Mouse (Mus musculus): ENCODE results near the gene Mpg. TPM values are rescaled to one million over a fixed set of nuclear protein-coding genes. Genes with fewer than 3 reads are reported as not detected.

Gene Mpg
- polyA plus RNA-seq, 1 experiment from 2014 or later, result 39.8 TPM

GRCm38 (mm10) chr11:32218501-32219050 is 7.7 kb upstream of the Mpg start:
- 65% methylated on average over 6 of the region's 6 CpGs for WGBS
- ATAC-seq (ENCODE audit: low FRiP score, low TSS enrichment), result no peak
- H3K27ac ChIP-seq (ENCODE audit: low read depth, low read length), result no peak overlapping the region
- no peaks in the 10 kb centered on the region for H3K27me3 ChIP-seq (ENCODE audit: control insufficient read depth, insufficient read depth, low read length)
- no peak overlapping the region for H3K4me2 ChIP-seq (replicated peaks; ENCODE audit: low read depth, low read length)
- peaks cover 20% of the 10 kb centered on the region for H3K36me3 ChIP-seq (ENCODE audit: control insufficient read depth, insufficient read depth, low read length)
- H3K4me3 ChIP-seq (ENCODE audit: low read length), result no peak overlapping the region
- H3K4me1 ChIP-seq (ENCODE audit: control insufficient read depth, insufficient read depth, low read length), result peaks cover 25% of the 10 kb centered on the region
- H3K9ac ChIP-seq (ENCODE audit: low read depth, low read length), result no peak overlapping the region
- H3K9me3 ChIP-seq (ENCODE audit: control insufficient read depth, low read length), result no peaks in the 10 kb centered on the region

- Histone ChIP-seq H3K27me3 (ENCODE audit: control insufficient read depth, insufficient read depth, low read length) (no peaks in the 10 kb centered on the region), H3K4me1 (ENCODE audit: control insufficient read depth, insufficient read depth, low read length) (peaks cover 26% of the 10 kb centered on the region), H3K4me2 (replicated peaks; ENCODE audit: low read depth, low read length) (no peak overlapping the region), H3K36me3 (ENCODE audit: control insufficient read depth, insufficient read depth, low read length) (peaks cover 13% of the 10 kb centered on the region; the same call in 1 of the 2 replicates), H3K9me3 (ENCODE audit: control insufficient read depth, low read length) (no peaks in the 10 kb centered on the region), H3K9ac (ENCODE audit: low read depth, low read length) (no peak overlapping the region), H3K27ac (ENCODE audit: low read depth, low read length) (no peak overlapping the region), H3K4me3 (ENCODE audit: low read length) (no peak overlapping the region)
- 91% methylated on average over 10 of the region's 10 CpGs for WGBS
- no peak for ATAC-seq (ENCODE audit: low FRiP score, low TSS enrichment)
Observed at GRCm38 (mm10) chr11:32219287-32219686, 7.0 kb upstream of the Mpg start.

DNA sequence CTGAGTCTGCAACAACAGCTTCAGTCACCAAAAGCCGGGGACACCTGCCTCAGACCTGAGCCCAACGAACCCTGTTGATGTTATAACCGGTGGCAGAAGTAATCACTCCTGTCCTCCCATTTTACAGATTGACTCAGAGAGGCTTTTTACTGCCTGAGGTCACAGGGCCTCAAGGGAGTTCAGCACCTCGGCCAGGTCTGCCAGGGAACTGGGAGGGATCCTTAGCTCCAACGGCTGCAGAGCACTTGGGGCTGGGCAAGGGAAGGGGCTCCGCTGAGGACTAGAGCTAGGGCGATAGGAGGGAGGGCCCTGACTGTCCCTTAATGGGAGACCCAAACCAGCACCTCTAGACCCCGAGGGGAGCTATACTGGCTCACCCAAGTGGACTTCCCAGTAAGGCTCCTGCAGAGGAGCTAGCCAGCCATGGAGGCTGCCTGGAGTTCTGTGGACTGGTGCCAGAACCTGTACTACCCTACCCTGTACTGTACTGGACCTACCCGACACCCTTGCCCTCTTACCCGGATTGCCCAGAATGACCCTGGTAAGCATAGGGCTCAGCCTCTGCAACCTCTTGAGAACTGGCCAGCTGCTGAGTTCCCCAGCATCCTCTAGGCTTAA is 5.6 kb upstream of the Mpg start:
- Histone ChIP-seq H3K9ac (ENCODE audit: low read depth, low read length) (peak overlapping the region; percentile 95), H3K4me2 (replicated peaks; ENCODE audit: low read depth, low read length) (peak overlapping the region; percentile 93), H3K4me1 (ENCODE audit: control insufficient read depth, insufficient read depth, low read length) (peaks cover 41% of the 10 kb centered on the region), H3K9me3 (ENCODE audit: control insufficient read depth, low read length) (no peaks in the 10 kb centered on the region), H3K4me3 (ENCODE audit: low read length) (peak overlapping the region; percentile 94), H3K36me3 (ENCODE audit: control insufficient read depth, insufficient read depth, low read length) (0 out of 2 replicates have a peak, but pooled peaks cover 3% of the 10 kb centered on the region), H3K27ac (ENCODE audit: low read depth, low read length) (peak overlapping the region; percentile 94; the same call in 1 of the 2 replicates), H3K27me3 (ENCODE audit: control insufficient read depth, insufficient read depth, low read length) (no peaks in the 10 kb centered on the region)
- WGBS, result 27% methylated on average over 10 of the region's 10 CpGs
- no peak; the same call in 1 of the 2 replicates for ATAC-seq (ENCODE audit: low FRiP score, low TSS enrichment)

GRCm38 (mm10) chr11:32221225-32221950 is 4.9 kb upstream of the Mpg start:
- no peaks in the 10 kb centered on the region for H3K9me3 ChIP-seq (ENCODE audit: control insufficient read depth, low read length)
- H3K27me3 ChIP-seq (ENCODE audit: control insufficient read depth, insufficient read depth, low read length), result no peaks in the 10 kb centered on the region
- peak overlapping the region; percentile 94 for H3K4me3 ChIP-seq (ENCODE audit: low read length)
- ATAC-seq (ENCODE audit: low FRiP score, low TSS enrichment), result peak; percentile 74
- peak overlapping the region; percentile 93 for H3K4me2 ChIP-seq (replicated peaks; ENCODE audit: low read depth, low read length)
- WGBS, result 1% methylated on average over 46 of the region's 46 CpGs
- no peaks in the 10 kb centered on the region for H3K36me3 ChIP-seq (ENCODE audit: control insufficient read depth, insufficient read depth, low read length)
- peaks cover 45% of the 10 kb centered on the region for H3K4me1 ChIP-seq (ENCODE audit: control insufficient read depth, insufficient read depth, low read length)
- H3K27ac ChIP-seq (ENCODE audit: low read depth, low read length), result peak overlapping the region; percentile 94
- peak overlapping the region; percentile 95 for H3K9ac ChIP-seq (ENCODE audit: low read depth, low read length)

DNA sequence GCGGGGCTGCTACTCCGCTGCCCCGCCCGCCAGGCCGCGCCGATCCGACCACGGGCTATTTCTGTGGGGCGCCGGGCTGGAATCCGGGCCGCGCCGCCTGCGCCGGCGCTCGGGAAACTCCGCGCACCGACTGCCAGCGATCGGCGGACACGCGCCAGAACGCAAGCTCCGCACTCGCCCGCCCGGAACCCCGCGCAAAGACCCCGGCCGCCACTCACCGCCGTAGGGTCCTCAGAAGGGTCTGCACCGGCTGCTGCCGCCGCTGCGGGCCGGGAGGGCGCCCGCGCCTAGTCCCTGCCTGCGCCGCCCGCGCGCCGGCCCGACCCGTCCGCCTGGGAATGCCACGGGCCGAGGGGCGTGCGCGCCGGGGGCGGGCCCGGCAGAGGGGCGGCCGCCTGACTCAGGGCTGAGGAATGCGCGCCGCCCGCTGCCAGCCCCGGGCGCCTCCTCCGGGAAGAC is 4.3 kb upstream of the Mpg start, which contains the start of gene Rhbdf1:
Gene Rhbdf1, minus strand, starts transcription at position 350 of the 459 bp plus-strand sequence.
- WGBS, result under 1% methylated on average over 51 of the region's 72 CpGs
- H3K36me3 ChIP-seq (ENCODE audit: control insufficient read depth, insufficient read depth, low read length), result no peaks in the 10 kb centered on the region
- no peaks in the 10 kb centered on the region for H3K27me3 ChIP-seq (ENCODE audit: control insufficient read depth, insufficient read depth, low read length)
- ATAC-seq (ENCODE audit: low FRiP score, low TSS enrichment), result peak; percentile 50
- peak within 1 kb of the TSS; percentile 94 for H3K4me3 ChIP-seq (ENCODE audit: low read length)
- H3K4me1 ChIP-seq (ENCODE audit: control insufficient read depth, insufficient read depth, low read length), result peaks cover 46% of the 10 kb centered on the region
- no peaks in the 10 kb centered on the region for H3K9me3 ChIP-seq (ENCODE audit: control insufficient read depth, low read length)
- peak within 1 kb of the TSS; percentile 95 for H3K9ac ChIP-seq (ENCODE audit: low read depth, low read length)
- peak within 1 kb of the TSS; percentile 94 for H3K27ac ChIP-seq (ENCODE audit: low read depth, low read length)
- peak within 1 kb of the TSS; percentile 93 for H3K4me2 ChIP-seq (replicated peaks; ENCODE audit: low read depth, low read length)

GRCm38 (mm10) chr11:32222570-32223194 is 3.6 kb upstream of the Mpg start:
- Histone ChIP-seq H3K4me2 (replicated peaks; ENCODE audit: low read depth, low read length) (peak overlapping the region; percentile 93), H3K27ac (ENCODE audit: low read depth, low read length) (peak overlapping the region; percentile 94; the same call in 1 of the 2 replicates), H3K4me3 (ENCODE audit: low read length) (peak overlapping the region; percentile 94), H3K9ac (ENCODE audit: low read depth, low read length) (peak overlapping the region; percentile 95; the same call in 1 of the 2 replicates), H3K36me3 (ENCODE audit: control insufficient read depth, insufficient read depth, low read length) (no peaks in the 10 kb centered on the region), H3K9me3 (ENCODE audit: control insufficient read depth, low read length) (no peaks in the 10 kb centered on the region), H3K4me1 (ENCODE audit: control insufficient read depth, insufficient read depth, low read length) (peaks cover 52% of the 10 kb centered on the region), H3K27me3 (ENCODE audit: control insufficient read depth, insufficient read depth, low read length) (no peaks in the 10 kb centered on the region)
- WGBS, result 8% methylated on average over 21 of the region's 21 CpGs
- ATAC-seq (ENCODE audit: low FRiP score, low TSS enrichment), result no peak

- ATAC-seq (ENCODE audit: low FRiP score, low TSS enrichment), result no peak
- Histone ChIP-seq H3K9ac (ENCODE audit: low read depth, low read length) (no peak overlapping the region), H3K4me1 (ENCODE audit: control insufficient read depth, insufficient read depth, low read length) (peaks cover 52% of the 10 kb centered on the region), H3K27me3 (ENCODE audit: control insufficient read depth, insufficient read depth, low read length) (no peaks in the 10 kb centered on the region), H3K9me3 (ENCODE audit: control insufficient read depth, low read length) (no peaks in the 10 kb centered on the region), H3K36me3 (ENCODE audit: control insufficient read depth, insufficient read depth, low read length) (0 out of 2 replicates have a peak, but pooled peaks cover 3% of the 10 kb centered on the region), H3K4me2 (replicated peaks; ENCODE audit: low read depth, low read length) (no peak overlapping the region; the same call in 1 of the 2 replicates), H3K4me3 (ENCODE audit: low read length) (no peak overlapping the region), H3K27ac (ENCODE audit: low read depth, low read length) (no peak overlapping the region)
- WGBS, result 69% methylated on average over 4 of the region's 4 CpGs
Observed at GRCm38 (mm10) chr11:32223297-32223967, 2.9 kb upstream of the Mpg start.

DNA sequence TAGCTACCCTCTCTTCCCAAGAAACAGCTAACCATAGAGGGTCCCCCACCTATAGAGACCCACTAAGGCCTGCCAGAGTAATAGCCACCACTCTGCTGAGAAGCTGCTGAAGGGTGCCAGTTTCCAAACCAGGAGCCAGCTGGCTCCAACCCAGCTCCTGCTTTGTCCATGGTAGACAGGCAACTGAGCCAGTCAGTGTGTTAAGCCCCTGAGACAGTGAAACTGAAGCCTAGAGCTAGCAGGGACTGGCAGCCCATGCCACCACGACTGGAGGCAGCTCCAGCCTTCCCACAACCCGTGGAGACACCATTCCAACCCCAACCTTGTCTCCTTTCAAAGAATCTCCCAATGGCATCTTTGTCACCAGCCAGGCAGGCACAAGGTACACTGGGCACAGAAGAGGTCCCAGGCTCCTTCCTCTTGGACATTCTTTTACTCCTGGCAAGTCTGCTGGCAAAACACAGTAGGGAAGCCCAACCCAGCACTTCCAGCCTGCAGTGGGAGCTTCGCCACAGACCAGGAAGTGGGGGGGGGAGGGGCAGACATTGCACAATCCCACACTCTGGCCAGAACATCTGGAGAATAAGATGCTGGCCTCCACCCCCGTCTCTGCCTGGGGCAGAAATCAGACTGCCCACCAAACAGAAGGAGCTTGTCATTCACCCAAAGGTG is 1.7 kb upstream of the Mpg start:
- no peak for ATAC-seq (ENCODE audit: low FRiP score, low TSS enrichment)
- peaks cover 52% of the 10 kb centered on the region for H3K4me1 ChIP-seq (ENCODE audit: control insufficient read depth, insufficient read depth, low read length)
- no peak overlapping the region for H3K9ac ChIP-seq (ENCODE audit: low read depth, low read length)

More for the DNA sequence above, 1.7 kb upstream of the Mpg start:
- Histone ChIP-seq H3K4me2 (replicated peaks; ENCODE audit: low read depth, low read length) (no peak overlapping the region), H3K4me3 (ENCODE audit: low read length) (no peak overlapping the region), H3K9me3 (ENCODE audit: control insufficient read depth, low read length) (no peaks in the 10 kb centered on the region), H3K27me3 (ENCODE audit: control insufficient read depth, insufficient read depth, low read length) (no peaks in the 10 kb centered on the region), H3K27ac (ENCODE audit: low read depth, low read length) (peak overlapping the region; percentile 85), H3K36me3 (ENCODE audit: control insufficient read depth, insufficient read depth, low read length) (0 out of 2 replicates have a peak, but pooled peaks cover 7% of the 10 kb centered on the region)
- 25% methylated on average over 4 of the region's 4 CpGs for WGBS

Data from kidney, embryonic 14.5 days (tissue).